Mouse (Mus musculus): ENCODE measurements around the gene Ampd2.

The Ampd2 gene

DNA sequence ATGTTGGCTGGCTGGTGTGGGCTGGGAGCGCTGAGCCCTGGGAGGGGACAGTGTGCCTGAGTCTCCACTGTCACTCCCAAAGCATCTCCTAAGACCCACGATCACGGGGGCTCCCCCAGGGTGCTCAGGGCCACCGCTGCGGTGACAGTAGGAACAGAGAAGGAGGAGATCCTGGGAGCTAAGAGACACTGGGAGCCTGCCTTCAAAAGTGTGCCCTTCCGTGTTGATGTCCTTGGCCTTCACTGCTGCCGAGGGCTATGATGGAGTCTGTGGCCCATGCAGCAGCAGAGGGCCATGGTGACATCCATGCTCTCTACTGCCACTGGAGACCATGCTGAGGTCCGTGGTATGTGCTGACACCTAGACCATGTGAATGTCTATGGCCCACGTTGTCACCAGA, 20.9 kb downstream of the Ampd2 start:
- DNase-seq = no peak

DNA sequence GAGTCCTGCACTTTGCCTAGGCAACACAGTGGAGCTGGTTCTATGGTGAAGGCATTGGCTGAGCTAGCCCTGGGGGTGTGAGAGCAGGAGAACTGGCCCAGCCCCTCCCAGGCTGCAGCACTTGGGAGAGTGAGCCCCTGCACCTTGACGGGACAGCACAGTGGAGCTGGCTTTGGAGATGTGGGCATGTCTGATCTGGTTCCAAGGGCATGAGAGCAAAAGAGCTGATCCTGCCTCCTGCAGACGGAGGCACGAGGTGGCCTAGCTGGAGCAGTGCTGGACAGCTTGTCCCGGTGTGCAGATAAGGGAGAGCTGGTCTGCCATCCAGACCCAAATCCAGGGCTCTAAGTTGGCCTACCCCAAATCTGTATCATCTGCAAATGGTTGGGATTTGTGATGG, 21.8 kb downstream of the Ampd2 start:
- DNase-seq = no peak

DNA sequence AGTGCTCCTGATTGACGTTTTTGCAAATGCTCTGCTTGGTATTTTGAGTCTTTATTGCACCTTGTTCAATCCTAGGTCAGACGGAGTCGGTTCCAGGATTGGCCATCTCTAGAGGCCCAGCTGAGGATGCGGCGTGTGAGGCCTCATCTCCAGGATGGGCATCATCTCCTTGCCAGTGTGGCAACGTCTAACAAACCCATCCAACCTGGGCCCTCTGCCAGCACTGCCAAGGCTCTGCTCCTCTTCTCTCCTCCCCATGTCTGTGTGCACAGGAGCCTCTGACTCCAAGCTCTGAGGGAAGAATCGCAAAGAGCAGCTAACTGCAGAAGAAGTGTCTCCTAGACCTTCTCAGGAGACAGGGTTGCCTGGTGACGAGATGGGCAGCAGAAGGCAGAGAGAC, 23.8 kb downstream of the Ampd2 start:
- no peak for DNase-seq

DNA sequence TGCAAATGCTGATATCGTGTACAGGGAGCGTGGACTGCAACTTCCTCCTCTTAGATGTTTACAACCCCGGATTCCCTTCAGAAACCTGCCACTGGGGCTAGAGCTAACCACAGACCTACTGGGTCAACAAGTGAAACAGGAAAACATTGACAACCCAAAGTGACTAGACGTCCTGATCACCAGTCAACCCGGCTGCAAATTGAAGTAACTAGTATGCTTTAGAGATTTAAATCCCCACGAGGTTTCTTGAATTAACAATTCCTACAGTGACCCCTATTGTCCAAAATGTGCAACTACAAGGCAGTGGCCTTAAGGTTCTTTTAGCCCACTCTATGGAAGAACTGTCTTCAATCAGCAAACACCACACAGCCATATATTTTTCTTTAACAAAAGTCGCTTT, 25.0 kb downstream of the Ampd2 start:
- DNase-seq = peak in 1 of 2 experiments; percentile 54

DNA sequence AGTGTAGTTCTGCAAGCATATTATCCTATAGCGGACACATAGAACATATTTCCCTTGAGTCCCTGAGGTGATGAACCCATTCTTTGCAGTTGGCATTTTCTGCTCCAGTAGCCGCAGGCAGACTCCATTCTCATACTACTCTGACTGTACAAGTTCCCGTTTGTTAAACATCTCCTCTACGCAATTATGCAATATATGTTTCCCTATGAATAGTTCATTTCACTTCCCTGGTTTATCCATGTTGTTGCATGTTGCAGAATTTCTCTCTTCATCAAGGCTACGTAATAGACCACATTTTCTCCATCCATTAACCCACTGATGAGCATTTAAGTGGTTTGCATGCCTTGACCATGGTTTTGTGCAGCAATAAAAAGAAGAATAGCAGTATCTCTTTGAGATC, 36.0 kb downstream of the Ampd2 start:
- no peak for DNase-seq

DNA sequence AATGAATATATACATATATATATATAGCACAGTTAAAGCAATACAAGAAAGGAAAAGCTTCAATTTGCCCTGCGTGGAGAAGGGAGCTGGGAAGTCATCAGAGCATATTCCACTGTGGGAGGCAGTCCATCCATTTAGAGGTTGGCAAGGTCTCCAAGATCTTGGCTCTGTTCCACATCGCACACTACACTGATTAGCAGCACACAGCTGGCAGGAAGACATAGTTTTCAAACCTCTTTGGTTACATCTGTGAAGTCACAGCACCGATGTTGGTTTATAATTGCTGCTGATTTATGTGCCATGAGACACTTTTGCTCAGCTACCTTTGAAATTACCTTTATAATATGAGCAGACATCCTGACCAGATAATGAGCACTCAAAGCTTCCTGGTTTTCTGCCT, 38.1 kb downstream of the Ampd2 start:
- no peak for DNase-seq

DNA sequence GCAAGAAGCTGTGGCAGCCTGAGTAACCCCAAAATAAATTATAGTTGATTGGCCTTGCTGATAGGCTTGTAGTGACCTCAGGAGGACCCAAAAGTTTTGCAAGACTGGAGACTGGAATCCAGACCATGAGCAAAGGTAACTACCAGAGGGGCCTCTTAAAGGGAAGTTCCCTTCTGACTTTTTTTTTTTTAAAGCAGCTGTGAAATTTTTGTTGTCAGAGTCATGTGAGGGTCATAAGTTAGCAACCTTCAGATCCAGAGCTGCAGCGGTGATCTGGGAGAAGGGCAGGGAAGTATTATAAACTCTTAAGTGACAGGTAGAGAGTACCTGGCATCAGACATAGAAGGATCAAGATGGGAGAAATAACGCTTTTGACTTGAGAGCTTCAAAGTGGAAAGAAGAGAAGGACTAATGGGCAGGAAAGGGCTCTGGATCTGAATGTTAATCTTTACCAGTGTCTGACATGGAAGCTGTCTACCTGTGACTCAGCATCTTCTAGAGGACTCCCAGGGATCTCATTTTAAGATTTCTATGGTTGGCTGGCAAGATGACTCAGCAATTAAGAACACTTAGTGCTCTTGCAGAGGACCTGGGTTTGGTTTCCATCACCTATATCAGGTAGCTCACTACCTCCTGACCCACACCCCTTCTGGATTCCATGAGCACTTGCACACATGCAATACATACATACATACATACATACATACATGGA, 39.4 kb downstream of the Ampd2 start:
- DNase-seq = no peak

DNA sequence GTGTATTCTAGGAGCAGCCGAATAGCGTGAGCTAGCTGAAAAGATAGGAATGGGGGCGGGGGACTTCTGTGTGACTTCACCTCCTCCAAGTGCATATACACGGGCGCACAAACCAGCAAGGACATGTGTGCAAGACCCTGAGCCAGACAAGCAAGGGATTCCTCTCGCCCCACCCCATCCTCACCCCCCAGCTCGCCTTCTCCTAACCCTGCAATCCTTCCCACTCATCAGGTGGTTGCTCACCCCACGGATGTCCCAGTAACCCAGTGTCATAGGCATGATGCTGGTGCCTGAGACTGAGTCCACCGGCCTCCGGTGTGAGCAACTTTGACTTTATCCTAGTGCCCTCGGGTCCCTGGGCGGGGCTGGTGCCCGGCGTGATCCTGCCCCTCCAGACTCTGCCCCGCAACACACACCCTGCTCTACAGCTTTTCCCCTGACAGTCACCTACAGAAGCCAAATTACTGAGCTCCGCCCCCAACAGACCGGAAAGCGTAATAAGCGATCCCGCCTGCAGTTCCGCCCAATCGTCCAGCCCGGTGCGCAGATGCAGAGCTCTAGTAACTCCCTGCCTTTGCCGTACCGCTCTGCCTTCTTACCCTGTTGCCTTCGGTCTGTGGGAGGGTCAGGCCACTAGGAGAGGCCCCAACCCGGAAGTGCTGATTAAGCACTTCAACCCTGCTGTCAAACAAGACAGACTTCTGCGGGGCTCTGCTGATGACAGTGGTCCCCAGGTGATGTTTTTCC, 41.9 kb downstream of the Ampd2 start, which contains the start of gene Gstm4:
Gstm4 (minus strand) TSS at position 501 of the 747 bp plus-strand sequence.
- peak; percentile 81 to 84 for DNase-seq

DNA sequence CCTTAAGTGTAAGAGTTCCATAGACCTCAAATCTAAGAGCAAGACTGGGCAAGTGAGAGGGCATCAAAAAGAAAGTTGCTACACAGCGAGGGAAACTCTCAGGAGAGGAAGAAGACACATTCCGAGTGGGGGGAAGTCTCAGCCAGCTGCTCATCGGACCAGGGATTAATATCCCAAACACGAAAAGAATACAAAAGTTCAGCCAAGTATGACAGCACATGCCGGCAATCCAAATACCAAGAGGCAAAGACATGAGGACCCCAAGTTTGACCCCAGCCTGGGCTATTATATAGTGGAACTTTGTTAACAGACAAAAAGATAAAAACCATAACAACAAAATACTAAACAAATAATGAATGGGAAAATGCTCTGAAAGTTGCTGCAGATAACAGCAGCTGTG, 53.3 kb downstream of the Ampd2 start:
- no peak for DNase-seq

DNA sequence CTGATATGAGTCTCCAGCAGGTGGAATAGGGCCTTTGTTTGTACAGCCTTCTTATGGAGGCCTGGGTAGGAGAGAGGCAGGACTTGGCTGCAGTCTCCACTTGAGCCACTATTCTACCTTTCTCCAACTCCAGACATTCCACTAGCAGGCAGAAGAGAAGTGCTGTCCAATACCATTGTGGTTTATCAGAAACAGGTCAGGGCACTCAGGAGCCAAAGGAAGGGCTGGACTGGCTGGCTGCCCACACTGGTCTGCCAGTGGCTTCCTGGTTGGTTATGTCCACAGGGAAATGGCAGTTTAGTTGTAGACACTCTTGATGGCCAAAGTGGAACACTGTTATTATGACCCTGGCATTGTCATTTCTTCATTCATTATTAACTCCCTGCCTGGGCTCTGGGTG, 54.3 kb downstream of the Ampd2 start:
- no peak for DNase-seq

DNA sequence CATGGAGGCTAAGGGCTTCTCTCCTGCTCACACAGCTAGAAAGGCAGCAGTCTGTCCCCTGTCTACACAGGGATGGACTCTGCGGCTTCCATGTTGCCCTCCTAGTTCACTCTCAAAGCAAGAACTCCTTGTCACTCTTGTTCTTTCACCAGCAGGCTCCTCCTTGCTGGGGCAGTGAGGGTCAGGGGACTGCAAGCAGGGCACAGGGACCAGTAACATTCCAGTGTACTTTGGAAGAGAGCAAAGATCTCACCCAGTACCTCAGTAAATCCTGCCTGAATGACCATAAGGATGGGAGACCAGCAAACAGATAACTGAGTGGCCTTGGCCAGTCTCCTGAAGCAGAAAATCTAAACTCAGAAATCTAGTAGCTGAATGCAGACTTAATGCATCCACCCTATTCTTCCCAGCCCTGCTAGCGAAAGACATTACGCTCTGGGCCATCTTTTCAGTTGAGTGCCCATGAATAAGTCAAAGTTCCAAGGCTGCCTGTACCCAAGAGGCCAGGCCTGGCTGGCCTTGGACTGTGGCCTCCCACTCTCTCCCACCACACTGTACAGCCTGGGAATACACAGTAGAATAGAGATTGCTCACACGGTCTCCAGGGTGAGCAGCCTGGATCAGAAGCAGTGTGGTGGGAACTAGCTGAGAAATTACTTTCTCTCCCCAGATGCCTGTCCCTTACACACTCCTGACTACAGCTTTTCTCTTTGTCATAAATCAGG, 57.6 kb downstream of the Ampd2 start:
- no peak for DNase-seq

DNA sequence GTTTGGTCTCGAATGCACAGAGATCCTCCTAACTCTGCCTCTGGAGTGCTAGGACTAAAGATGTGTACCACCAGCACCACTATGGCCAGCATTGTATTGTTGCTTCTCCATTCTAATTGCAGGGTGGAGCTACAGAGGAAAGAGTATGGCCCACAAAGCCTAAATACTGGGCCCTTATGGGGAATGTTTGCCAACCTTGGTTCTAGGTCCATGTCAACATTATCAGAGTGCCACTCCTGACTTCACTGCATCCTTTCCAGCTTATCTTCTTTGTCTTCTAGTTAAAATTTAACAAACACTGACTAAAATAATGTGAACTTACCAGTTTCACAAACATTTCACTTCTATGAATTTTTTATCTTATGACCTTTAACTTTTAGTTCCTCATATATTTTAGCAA, 59.9 kb downstream of the Ampd2 start:
- no peak for DNase-seq

DNA sequence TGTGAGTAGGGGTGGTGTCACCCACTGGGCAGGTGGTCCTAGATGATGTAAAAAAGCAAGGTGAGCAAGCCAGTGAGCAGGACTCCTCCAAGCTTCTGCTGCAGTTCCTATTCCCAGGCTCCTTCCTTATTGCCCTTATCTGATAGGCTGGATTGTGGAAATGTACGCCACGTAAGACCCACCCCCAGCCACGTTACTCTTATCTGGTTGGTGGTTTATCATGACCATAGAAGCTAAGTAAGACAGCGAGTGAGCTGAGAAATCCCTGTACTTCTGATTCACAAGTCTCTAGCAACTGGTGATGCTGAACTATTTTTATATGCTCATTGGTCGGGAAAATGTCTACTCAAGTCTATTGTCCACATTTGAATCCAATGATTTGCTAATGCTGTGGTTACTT, 60.4 kb downstream of the Ampd2 start:
- DNase-seq = no peak

DNA sequence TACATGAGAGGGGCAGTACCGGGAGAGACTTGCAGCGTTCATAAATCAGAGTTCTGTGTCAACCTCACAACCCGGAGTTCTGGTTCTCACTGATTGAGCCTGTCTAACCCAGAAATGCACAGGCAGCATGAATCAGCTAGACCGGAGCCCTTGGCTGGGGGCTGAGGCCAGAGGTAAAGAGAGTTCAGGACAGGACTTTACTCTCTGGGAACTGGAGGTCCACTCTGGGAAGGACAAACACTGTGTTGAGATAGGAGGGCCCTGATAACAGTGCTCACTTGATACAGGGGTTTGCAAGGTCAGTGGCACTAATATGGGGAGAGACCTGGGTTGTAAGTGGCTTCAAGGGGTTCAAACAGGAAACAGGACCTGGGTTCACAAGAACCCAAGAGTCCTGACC, 61.1 kb downstream of the Ampd2 start:
- no peak for DNase-seq
